Mouse (Mus musculus) embryo, embryonic 10 days (tissue): ENCODE results near the gene Supt5.
A peak's percentile ranks its signal among the peaks of the same experiment; 100 is the strongest.
"Not testable (repeated sequence)": the region's sequence is repeated elsewhere in the genome, so short reads cannot be mapped to it uniquely, and the experiment has no call there.

ENCODE experiments used
- DNase-seq: peaks from one replicate; pipeline ENCODE4 v3.0.0-alpha.2; 2015; ENCODE audit warnings: low spot score

Supt5 gene

DNA sequence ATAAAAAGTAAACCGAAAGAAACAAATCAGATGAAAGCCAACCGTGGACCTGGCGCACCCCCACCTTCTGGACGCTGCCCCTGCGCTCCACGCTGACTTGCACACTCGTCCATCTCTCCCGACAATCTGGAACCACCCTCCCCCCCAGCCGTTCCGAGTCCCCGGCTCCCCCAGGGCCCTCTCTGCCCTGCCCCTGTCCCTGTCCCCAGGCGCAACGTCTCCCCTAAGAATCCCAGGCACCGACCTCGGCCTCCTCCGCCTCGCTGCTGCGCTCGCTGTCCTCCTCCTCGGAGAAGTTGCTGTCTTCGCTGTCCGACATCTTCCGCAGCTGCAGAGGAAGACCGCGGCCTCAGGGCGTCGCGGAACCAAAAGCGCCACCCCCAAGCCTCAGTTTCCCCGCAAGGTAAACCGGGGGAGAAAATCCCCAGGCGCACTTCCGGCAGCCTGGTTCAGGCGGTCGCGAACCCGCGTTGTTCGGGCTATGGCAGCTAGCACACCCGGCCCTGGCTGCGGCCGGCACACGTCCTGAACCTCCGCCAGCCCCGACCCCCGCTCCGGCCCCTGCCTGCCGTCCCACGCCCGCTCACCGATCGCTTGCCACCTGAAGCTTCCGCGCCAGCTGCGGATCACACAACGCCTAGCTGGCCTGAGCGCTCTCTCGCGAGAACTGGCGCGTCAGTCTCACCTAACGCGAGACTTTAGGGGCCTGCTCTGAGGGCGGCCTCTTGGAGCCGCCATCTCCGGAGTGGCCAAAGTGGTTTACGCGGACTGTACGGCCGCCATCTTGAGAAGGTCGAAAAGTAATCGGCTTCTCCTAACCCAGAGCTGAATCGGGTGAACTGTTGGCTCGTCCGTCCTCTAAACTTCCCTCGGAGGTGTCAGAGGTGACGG is at the start of gene Supt5:
TSS of gene Supt5 (minus strand) at position 639 of the 891 bp plus-strand sequence.
- DNase-seq: peak; percentile 100

DNA sequence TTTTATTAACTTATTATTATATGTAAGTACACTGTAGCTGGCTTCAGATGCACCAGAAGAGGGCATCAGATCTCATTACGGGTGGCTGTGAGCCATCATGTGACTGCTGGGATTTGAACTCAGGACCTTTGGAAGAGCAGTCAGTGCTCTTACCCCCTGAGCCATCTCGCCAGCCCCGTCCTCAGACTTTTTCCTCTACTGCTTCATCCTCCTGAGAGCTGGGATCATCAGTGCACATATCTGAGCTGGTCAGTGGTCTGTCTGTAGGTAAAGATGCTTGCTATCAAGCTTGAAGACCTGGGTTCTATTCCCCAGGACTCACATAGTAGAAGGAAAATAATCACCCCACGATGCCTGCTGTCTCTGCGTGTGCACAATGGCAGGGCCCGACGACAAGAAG is 48.8 kb upstream of the Supt5 start:
- DNase-seq: not testable (repeated sequence)

GRCm38 (mm10) chr7:28386877-28387276 is 48.3 kb upstream of the Supt5 start:
- DNase-seq: not testable (repeated sequence)

- DNase-seq: peak; percentile 90
Observed at GRCm38 (mm10) chr7:28386462-28386861, 47.9 kb upstream of the Supt5 start.

DNA sequence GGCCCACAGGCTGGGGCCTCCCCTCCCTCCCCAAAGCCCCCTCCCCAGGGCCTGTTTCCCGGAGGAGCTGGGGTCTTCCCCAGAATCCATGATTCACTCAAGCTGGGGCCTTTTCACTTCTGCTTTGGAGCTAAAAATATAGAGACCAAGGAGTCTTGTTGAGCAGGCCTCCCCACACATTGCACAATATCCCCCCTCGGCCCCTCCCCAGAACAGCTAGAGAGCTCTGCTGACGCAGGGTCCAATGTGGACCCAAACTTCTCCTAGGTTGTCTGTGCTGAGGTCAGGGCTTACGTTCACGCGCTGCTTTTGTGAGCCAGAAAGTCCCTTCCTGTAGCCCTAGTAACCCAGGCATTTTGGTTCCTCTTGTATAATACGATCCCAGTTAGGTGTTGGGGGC is 47.5 kb upstream of the Supt5 start:
- no peak for DNase-seq

GRCm38 (mm10) chr7:28385196-28385595 is 46.6 kb upstream of the Supt5 start:
- no peak for DNase-seq

DNA sequence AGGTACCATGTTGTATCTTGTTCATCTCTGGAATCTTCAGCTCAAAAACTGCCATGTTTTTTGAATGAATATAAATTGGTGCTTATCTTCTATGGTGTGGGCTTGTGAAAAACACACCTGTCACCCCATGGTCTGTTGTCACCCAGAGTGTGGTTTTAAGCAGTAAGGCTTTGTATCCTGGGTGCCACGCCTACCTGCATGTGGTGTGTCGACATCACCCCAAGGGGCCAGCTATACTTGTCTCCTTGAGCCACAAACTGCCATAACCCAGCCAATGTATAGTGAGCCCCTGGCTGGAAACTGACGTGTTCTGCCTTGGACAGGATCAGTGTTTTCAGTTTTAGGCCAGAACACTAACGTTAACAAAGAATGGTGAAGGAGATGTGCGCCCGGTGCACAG is 45.6 kb upstream of the Supt5 start:
- DNase-seq: no peak

DNA sequence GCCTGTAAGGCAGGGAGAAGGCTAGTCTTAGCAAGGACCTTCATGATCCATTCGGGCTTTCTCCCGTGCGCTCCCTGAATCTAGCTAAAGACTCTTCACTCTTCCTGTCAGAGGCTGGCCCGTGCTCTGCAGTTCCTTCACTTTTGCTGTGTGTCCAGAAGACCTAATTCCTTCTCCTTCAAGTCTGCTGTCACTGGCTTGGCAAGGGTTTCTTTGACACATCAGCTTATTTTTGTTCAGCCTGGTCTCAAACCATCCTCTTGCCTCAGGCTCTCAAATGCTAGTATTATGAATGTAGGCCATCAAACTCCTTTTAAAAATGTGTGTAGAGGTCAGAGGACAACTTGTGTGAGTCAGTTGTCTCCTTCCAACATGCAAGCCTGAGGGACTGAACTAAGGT is 45.1 kb upstream of the Supt5 start:
- no peak for DNase-seq

DNA sequence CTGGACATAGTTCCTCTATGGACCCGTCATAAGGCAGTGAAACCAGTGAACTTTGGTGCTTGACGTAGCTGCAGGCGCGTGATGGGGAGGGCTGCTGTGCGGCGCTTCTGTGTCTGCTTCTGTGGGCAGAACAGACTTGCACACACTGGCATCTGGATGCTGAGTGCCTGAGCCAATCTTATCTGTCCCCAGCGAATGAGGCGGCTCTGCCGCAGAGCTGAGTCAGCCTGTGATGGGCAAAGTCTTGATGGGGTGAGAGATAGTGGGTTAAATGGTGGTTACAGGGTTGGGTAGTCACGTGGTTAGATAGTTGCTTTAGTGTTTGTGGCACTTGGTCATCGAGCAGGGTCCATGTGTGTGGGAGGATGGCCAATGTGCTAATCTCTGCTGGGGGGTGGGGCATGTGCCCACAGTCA is 44.4 kb upstream of the Supt5 start:
- DNase-seq: no peak

DNA sequence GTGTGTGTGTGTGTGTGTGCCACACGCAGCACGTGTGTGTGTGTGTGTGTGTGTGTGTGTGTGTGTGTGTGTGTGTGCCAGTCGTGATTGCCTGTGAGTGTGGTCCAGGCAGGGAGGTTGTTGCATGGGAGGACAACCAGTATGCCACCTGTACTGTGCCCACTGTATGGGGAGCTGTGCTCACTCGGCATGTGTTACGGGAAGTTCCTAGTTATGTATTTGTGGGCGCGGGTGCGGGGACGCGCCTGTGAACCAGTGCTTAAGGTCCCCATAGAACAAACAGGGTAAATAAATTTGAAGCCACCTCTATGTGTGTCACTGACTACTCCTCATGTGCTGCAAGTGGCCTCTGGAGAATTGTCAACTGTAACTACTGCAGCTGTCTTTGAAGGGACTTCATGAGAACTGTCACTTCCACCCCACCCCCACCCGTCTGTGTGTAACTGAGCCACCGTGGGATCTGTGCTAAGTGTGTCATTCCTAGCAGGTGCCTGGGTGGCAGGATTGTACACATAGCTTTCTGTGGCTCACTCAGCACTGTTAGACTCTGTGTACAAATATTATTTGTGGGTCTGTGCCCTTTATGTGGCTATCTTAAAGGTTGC is 43.9 kb upstream of the Supt5 start:
- no peak for DNase-seq

GRCm38 (mm10) chr7:28381938-28382337 is 43.4 kb upstream of the Supt5 start:
- peak; percentile 82 for DNase-seq

GRCm38 (mm10) chr7:28381017-28381790 is 42.7 kb upstream of the Supt5 start:
- DNase-seq: peak; percentile 58

- no peak for DNase-seq
Observed at GRCm38 (mm10) chr7:28380237-28381016, 41.9 kb upstream of the Supt5 start, which contains the start of gene Zfp36. Gene Zfp36 (minus strand): TSS chr7:28380253.

GRCm38 (mm10) chr7:28378769-28379651 is 40.5 kb upstream of the Supt5 start:
- DNase-seq: peak; percentile 90

DNA sequence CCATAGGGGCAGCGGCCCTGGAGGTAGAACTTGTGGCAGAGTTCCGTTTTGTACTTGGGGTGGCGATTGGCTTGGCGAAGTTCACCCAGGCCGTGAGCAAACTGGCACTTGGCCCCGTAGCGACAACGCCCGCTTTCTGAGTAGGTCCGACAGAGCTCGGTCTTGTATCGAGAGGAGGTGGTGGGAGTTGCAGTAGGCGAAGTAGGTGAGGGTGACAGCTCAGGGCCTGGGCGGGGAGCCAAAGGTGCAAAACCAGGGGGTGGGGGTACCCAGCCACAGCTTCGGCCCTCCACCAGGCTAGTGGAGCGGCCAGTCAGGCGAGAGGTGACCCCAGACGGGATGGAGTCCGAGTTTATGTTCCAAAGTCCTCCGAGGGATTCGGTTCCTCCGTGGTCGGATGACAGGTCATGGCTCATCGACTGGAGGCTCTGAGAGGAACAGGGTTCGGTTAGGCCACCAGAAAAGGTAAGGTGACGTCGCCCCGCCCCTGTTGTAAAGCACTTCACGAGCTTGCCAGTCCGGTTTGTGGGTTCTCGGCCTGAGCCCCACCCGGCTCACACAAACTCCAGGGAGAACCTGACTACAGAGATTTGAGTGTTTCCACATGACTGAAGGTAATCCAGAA is 39.6 kb upstream of the Supt5 start:
- no peak for DNase-seq

DNA sequence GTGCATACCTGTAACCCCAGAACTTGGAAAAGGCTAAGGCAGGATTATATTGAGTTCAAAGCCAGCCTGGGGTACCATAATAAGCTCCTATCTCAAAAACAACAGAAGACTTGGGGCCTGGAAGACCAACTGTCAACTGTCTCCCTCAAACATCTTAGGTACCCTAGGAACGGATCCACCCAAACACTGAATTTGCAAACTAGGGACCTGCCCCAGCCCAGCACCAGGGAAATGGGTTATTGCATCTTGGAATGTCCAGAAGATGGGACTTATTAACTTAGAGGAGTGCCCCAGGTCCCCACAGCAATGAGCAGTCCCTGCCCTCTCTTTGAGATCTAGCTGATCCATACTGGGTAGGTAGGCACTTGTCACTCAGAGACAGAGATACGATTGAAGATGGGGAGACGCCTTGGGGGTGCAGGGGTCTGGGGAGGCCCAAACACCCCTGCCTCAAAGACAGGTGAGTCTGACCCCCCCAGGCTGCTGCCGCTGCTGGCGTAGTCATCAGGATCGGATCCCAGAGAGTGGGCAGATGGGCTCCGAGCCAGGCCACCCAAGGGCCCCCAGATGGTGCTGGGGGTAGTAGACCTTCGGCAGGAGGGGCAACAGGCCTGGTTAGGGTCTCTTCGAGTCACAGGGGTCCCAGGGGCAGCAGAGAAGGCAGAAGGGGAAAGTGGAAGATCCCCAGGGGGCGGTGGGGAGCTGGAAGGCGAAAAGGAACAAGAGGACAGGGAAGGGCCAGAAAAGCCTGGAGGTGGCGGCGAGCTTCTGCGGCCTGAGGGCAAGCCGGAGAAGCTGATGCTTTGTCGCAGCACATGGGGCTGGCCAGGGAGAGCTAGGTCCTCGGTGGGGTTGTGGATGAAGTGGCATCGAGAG is 38.9 kb upstream of the Supt5 start:
- no peak for DNase-seq

DNA sequence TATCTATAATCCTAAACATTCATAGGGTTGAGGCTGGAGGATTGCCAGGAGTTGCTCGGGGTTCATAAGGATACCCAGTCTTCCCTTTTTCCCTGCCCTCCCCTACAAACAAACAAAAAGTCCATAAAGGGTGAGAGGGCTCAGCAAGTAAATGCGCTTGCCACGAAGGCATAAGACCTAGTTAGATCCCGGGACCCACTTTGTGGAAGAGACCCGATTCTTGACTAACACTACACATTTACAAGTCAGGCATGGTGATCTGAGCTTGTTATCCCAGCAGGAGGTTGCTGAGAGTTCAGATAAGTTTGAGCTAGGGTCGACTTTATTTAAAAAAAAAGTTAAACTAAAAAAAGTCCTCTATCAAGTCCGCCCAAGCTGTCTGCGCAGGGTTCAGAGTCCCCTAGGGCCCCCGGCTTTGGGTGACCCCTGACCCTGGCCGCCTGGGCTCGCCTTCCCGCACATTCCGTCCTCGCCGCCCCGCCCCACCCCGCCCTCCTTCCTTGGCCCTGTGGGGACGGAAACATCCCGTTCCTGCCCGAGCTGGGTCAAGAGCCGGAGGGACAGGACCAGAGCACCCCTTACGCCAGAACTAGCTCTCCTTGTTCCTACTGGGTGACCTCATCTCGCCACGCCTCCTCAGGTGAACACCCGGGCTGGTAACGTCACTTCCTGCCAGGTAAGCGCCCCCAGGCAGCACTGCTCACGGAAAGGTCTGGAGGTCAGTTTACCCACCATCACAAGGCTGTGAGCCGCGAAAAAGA is 37.6 kb upstream of the Supt5 start:
- DNase-seq: peak; percentile 76

DNA sequence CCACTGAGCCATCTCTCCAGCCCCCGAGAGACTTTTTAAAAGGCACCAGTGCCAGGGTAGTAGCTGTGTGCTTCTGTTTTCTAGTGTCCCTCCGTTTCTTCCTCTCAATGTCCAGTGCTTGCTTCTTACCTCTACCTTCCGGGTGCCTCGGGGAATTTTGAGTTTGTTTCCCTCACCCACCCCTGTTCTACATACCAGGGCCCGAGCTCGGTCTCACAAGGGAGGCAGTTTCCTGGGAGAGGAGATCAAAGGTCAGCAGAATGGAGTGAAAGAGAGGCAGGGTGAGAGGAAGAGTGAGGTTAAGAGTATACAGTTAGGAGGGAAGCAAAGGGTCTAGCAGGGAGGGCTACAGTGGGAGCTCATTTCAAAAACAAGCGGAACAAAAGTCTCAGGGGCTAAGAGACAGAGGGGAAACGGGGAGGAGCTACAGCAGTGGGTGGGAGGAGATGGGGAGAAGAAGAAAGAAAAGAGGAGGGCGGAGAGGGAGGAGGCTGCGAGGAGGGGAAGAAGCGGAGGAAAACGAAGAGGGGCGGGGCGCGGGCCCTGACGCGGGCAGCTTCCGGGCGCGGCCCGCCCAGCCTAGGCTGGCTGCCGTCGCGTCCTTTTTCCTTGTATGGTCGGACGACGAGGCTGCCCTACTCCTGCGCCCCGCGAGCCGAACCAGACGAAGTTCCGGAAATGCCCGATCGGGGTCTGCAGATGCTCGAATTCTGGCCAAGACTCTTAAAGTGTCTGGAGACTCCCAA is 36.8 kb upstream of the Supt5 start:
- peak; percentile 91 for DNase-seq
